Mouse (Mus musculus) MEL (cell line): ENCODE measurements around the gene Rtn4rl1. TPM values are rescaled to one million over a fixed set of nuclear protein-coding genes. Genes with fewer than 3 reads are reported as not detected.

ENCODE experiments used
- DNase-seq: peaks from one replicate; pipeline ENCODE4 v3.0.0; 2011; ENCODE audit warnings: low read depth, low spot score
- H3K27ac ChIP-seq: 2 replicates; pipeline ENCODE4 v1.5.1; 2012; ENCODE audit warnings: low read depth, mild to moderate bottlenecking, control low read depth, low read length, moderate library complexity; ENCODE audit not compliant: control insufficient read depth
- H3K27me3 ChIP-seq, 2 experiments: fragments of 150-350 bp in 1 of 2; sonication (generic) in 1 of 2; 2 replicates each; pipeline ENCODE4 v1.6.1; 2012; ENCODE audit warnings: low read length in 2 of 2, mild to moderate bottlenecking in 2 of 2, improper control_type of control experiment in 1 of 2, moderate library complexity in 1 of 2; ENCODE audit not compliant: insufficient read depth in 2 of 2, control insufficient read depth in 1 of 2
- H3K36me3 ChIP-seq, 2 experiments: 2 replicates each; pipeline ENCODE4 v1.6.1; 2012 to 2014; ENCODE audit warnings: low read length in 2 of 2, improper control_type of control experiment in 1 of 2, inconsistent platforms in 1 of 2, mild to moderate bottlenecking in 1 of 2; ENCODE audit not compliant: insufficient read depth in 2 of 2, control insufficient read depth in 1 of 2
- H3K4me1 ChIP-seq, 2 experiments: fragments of 150-350 bp in 1 of 2; sonication (generic) in 1 of 2; 2 replicates each; pipeline ENCODE4 v1.6.1; 2012; ENCODE audit warnings: low read length in 2 of 2, improper control_type of control experiment in 1 of 2, mild to moderate bottlenecking in 1 of 2; ENCODE audit not compliant: insufficient read depth in 2 of 2, control insufficient read depth in 1 of 2
- H3K4me3 ChIP-seq, 2 experiments: fragments of 150-350 bp in 1 of 2; sonication (generic) in 1 of 2; 2 replicates each; pipeline ENCODE4 v1.5.1; 2012; ENCODE audit warnings: low read depth in 2 of 2, low read length in 2 of 2, mild to moderate bottlenecking in 2 of 2, moderate library complexity in 2 of 2, control low read depth in 1 of 2, improper control_type of control experiment in 1 of 2; ENCODE audit not compliant: control insufficient read depth in 1 of 2, insufficient read depth in 1 of 2
- H3K79me2 ChIP-seq: 2 replicates; pipeline ENCODE4 v1.6.1; 2012; ENCODE audit warnings: mild to moderate bottlenecking, low read length, moderate library complexity; ENCODE audit not compliant: control insufficient read depth, poor library complexity, insufficient read depth
- H3K9ac ChIP-seq: 2 replicates; pipeline ENCODE4 v1.6.1; 2012; ENCODE audit warnings: low read depth, mild to moderate bottlenecking, control low read depth, low read length, moderate library complexity; ENCODE audit not compliant: control insufficient read depth, poor library complexity, severe bottlenecking
- H3K9me3 ChIP-seq: fragments of 150-350 bp; sonication (generic); replicated peaks from 2 replicates; pipeline ENCODE4 v1.6.1; 2012; ENCODE audit warnings: mild to moderate bottlenecking, low read length, improper control_type of control experiment, moderate library complexity; ENCODE audit not compliant: insufficient read depth
- CHD2 ChIP-seq: IDR thresholded peaks from 2 replicates; pipeline ENCODE4 v1.6.1; 2011; ENCODE audit warnings: low read length, improper control_type of control experiment
- ELF1 ChIP-seq: IDR thresholded peaks from 2 replicates; pipeline ENCODE4 v1.6.1; 2014; ENCODE audit warnings: low read depth, mild to moderate bottlenecking, inconsistent platforms, low read length, improper control_type of control experiment, moderate library complexity
- EP300 ChIP-seq, 2 experiments: IDR thresholded peaks; 2 replicates each; pipeline ENCODE4 v1.6.1; 2011; ENCODE audit warnings: improper control_type of control experiment in 2 of 2, low read length in 2 of 2, low read depth in 1 of 2, mild to moderate bottlenecking in 1 of 2
- ETS1 ChIP-seq: IDR thresholded peaks from 2 replicates; pipeline ENCODE4 v1.6.1; 2012; ENCODE audit warnings: low read depth, mild to moderate bottlenecking, inconsistent platforms, low read length, improper control_type of control experiment, moderate library complexity
- HCFC1 ChIP-seq: IDR thresholded peaks from 2 replicates; pipeline ENCODE4 v1.6.1; 2012; ENCODE audit warnings: low read depth, mild to moderate bottlenecking, inconsistent platforms, low read length, improper control_type of control experiment, moderate library complexity
- JUND ChIP-seq: IDR thresholded peaks from 2 replicates; pipeline ENCODE4 v1.6.1; 2011; ENCODE audit warnings: low read depth, mild to moderate bottlenecking, improper control_type of control experiment, low read length
- KAT2A ChIP-seq: conservative IDR thresholded peaks from 2 replicates; pipeline ENCODE4 v1.6.1; 2012; ENCODE audit warnings: low read depth, low read length, improper control_type of control experiment, inconsistent platforms
- MAFK ChIP-seq: IDR thresholded peaks from 2 replicates; pipeline ENCODE4 v1.6.1; 2011; ENCODE audit warnings: low read depth, mild to moderate bottlenecking, low read length, improper control_type of control experiment, borderline replicate concordance
- MAZ ChIP-seq: IDR thresholded peaks from 2 replicates; pipeline ENCODE4 v1.6.1; 2012; ENCODE audit warnings: low read depth, mild to moderate bottlenecking, inconsistent platforms, low read length, improper control_type of control experiment
- MEF2A ChIP-seq: IDR thresholded peaks from 2 replicates; pipeline ENCODE4 v1.6.1; 2014; ENCODE audit warnings: low read depth, mild to moderate bottlenecking, inconsistent platforms, low read length, improper control_type of control experiment; ENCODE audit not compliant: poor library complexity, insufficient replicate concordance, severe bottlenecking; ENCODE audit errors: extremely low read depth
- MXI1 ChIP-seq: IDR thresholded peaks from 2 replicates; pipeline ENCODE4 v1.6.1; 2011; ENCODE audit warnings: mild to moderate bottlenecking, low read depth, low read length, improper control_type of control experiment
- NELFE ChIP-seq: IDR thresholded peaks from 2 replicates; pipeline ENCODE4 v1.6.1; 2011; ENCODE audit warnings: low read depth, low read length, improper control_type of control experiment
- NRF1 ChIP-seq: IDR thresholded peaks from 2 replicates; pipeline ENCODE4 v1.6.1; 2014; ENCODE audit warnings: low read depth, mild to moderate bottlenecking, inconsistent platforms, low read length, improper control_type of control experiment, moderate library complexity; ENCODE audit not compliant: poor library complexity, insufficient read depth, severe bottlenecking
- POLR2AphosphoS2 ChIP-seq: IDR thresholded peaks from 2 replicates; pipeline ENCODE4 v1.6.1; 2011; ENCODE audit warnings: low read length, improper control_type of control experiment
- POLR2AphosphoS5 ChIP-seq: IDR thresholded peaks from 2 replicates; pipeline ENCODE4 v1.6.1; 2012; ENCODE audit warnings: low read depth, borderline replicate concordance, mild to moderate bottlenecking, inconsistent platforms, low read length, moderate library complexity, mixed read lengths
- RAD21 ChIP-seq: IDR thresholded peaks from 2 replicates; pipeline ENCODE4 v1.6.1; 2011; ENCODE audit warnings: mild to moderate bottlenecking, low read depth, low read length, improper control_type of control experiment
- SMC3 ChIP-seq: IDR thresholded peaks from 2 replicates; pipeline ENCODE4 v1.6.1; 2011; ENCODE audit warnings: low read depth, low read length, improper control_type of control experiment
- TAL1 ChIP-seq: IDR thresholded peaks from 2 replicates; pipeline ENCODE4 v1.6.1; 2012; ENCODE audit warnings: mild to moderate bottlenecking, inconsistent platforms, low read length, moderate library complexity, mixed read lengths
- TCF12 ChIP-seq: IDR thresholded peaks from 2 replicates; pipeline ENCODE4 v1.6.1; 2014; ENCODE audit warnings: low read depth, mild to moderate bottlenecking, inconsistent platforms, low read length, improper control_type of control experiment, moderate library complexity
- USF1 ChIP-seq: IDR thresholded peaks from 2 replicates; pipeline ENCODE4 v1.6.1; 2014; ENCODE audit warnings: low read depth, mild to moderate bottlenecking, inconsistent platforms, low read length, improper control_type of control experiment, moderate library complexity
- USF2 ChIP-seq, 2 experiments: IDR thresholded peaks; 2 replicates each; pipeline ENCODE4 v1.6.1; 2011 to 2012; ENCODE audit warnings: improper control_type of control experiment in 2 of 2, low read length in 2 of 2, borderline replicate concordance in 1 of 2, inconsistent platforms in 1 of 2, low read depth in 1 of 2, mild to moderate bottlenecking in 1 of 2; ENCODE audit not compliant: insufficient read depth in 1 of 2
- ZKSCAN1 ChIP-seq: IDR thresholded peaks from 2 replicates; pipeline ENCODE4 v1.6.1; 2012; ENCODE audit warnings: low read depth, mild to moderate bottlenecking, inconsistent platforms, low read length, improper control_type of control experiment, moderate library complexity
- polyA plus RNA-seq, 2 experiments: library from polyadenylated mRNA; stranded (reverse) in 1 of 2; unstranded in 1 of 2; fragments of >175 nt in 1 of 2; fragments of >200 nt in 1 of 2; gene quantifications; 2 replicates each; pipeline versions ENCODE4 v1.2.1 to v1.2.4; 2012; ENCODE audit warnings: low replicate concordance in 2 of 2, low read depth in 1 of 2; ENCODE audit not compliant: insufficient read length in 2 of 2, insufficient read depth in 1 of 2, missing spikeins in 1 of 2
- total RNA-seq: library from RNA; depleted of rRNA; stranded (reverse); fragments of 300-350 nt; gene quantifications from 2 replicates; pipeline ENCODE4 v1.2.3, GENCODE M21; 2012

Rtn4rl1 gene
- total and polyA plus RNA-seq, 3 experiments: 0.35 to 2.6 TPM; not detected in 1

DNA sequence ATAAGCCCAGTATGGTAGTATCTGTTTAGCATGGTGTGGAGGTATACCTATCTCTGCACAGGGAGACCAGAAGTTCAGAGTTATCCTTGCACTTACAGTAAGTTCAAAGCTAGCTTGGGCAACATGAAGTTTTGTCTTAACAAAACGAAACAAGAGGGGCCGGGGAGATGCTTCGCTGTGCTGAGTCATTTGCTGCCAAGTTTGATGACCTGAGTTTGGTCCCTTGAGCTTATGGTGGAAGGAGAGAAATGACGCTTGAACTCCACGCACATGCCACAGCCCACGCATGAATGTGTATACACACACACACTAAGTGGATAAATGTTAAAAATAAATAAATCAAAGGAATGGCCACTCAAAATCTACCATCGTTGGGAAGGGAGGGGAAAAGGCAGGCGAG is 94.9 kb downstream of the Rtn4rl1 start:
- H3K9me3 ChIP-seq: no peaks in the 10 kb centered on the region
- TF ChIP-seq ELF1: no peak
- TF ChIP-seq POLR2AphosphoS2: no peak
- no peak for TF ChIP-seq MAFK
- TF ChIP-seq ETS1: no peak
- H3K79me2 ChIP-seq: no peaks in the 10 kb centered on the region
- H3K9ac ChIP-seq: no peak overlapping the region
- DNase-seq: no peak
- no peak overlapping the region for H3K27ac ChIP-seq
- no peaks in the 10 kb centered on the region for H3K4me1 ChIP-seq
- no peak overlapping the region for H3K4me3 ChIP-seq
- H3K36me3 ChIP-seq: no peaks in the 10 kb centered on the region
- H3K27me3 ChIP-seq: peaks cover 0 to 3% of the 10 kb centered on the region in 2 experiments; a peak in 2 of 4 replicates

DNA sequence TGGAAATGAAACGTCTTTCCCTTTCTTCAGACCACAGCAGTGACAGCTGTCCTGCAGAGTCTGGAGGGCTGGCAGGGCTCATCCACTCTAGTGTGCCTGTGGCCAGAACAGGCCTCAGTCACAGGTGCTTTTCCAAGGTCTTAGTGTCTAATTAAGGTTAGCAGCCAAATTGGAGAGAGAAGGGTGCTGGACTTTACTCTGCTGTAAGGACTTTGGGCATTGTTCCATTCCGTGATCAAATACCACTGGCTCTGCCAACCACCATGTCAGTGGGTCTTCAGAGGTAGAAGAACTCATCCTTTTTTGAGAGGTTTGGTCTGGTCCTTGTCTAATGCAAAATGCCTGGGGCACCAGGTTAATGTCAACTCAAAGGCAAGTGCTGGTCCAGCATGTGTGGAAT is 95.5 kb downstream of the Rtn4rl1 start:
- TF ChIP-seq MAZ: no peak
- TF ChIP-seq HCFC1: no peak
- no peak for TF ChIP-seq MAFK
- TF ChIP-seq ETS1: no peak
- TF ChIP-seq RAD21: no peak
- TF ChIP-seq ZKSCAN1: no peak
- TF ChIP-seq JUND: no peak
- no peak for TF ChIP-seq ELF1
- no peak for TF ChIP-seq CHD2
- no peak for TF ChIP-seq TAL1
- no peak for TF ChIP-seq MXI1
- H3K27ac ChIP-seq: no peak overlapping the region
- H3K79me2 ChIP-seq: no peaks in the 10 kb centered on the region
- no peak for DNase-seq
- H3K9me3 ChIP-seq: no peaks in the 10 kb centered on the region
- H3K36me3 ChIP-seq: no peaks in the 10 kb centered on the region
- no peaks in the 10 kb centered on the region for H3K4me1 ChIP-seq
- no peak overlapping the region for H3K9ac ChIP-seq
- peaks cover 0 to 3% of the 10 kb centered on the region in 2 experiments; a peak in 2 of 4 replicates for H3K27me3 ChIP-seq
- H3K4me3 ChIP-seq: no peak overlapping the region

DNA sequence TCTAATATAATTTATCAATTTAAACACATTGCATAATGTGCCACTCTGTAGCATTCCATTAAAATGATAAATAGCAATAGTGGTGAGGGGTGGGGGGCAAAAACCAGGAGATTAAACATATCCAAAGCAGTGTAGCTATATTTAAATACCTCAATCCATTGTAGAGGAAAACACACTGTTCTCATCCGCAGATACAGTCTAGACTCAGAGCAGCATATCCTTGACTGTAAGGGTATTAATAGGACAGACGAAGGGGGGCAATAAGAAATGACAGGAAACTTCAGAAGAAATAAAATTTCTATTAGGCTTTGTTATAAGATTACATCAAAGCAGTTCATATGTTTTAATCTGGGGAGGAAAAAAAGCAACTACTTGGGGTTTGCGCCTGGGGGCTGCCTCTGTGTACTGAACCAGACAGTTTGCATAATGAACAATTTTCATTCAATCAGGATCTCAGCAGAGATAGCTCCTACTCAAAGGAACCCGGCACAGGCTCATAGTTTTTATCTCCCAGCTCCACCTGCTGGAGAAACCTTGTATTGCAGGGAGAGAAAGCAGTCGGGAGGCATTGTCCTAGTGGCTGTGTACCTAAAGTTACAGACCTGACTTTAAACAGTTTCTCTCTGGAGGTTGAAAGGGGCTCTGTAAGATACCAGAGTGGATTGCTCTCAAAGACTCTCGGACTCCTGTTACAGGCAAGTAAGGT is 97.1 kb downstream of the Rtn4rl1 start:
- H3K9me3 ChIP-seq: no peaks in the 10 kb centered on the region
- H3K27me3 ChIP-seq: peaks cover 0 to 3% of the 10 kb centered on the region in 2 experiments; a peak in 2 of 4 replicates
- no peak overlapping the region for H3K4me3 ChIP-seq
- peaks cover 0 to 11% of the 10 kb centered on the region in 2 experiments; a peak in 2 of 4 replicates for H3K36me3 ChIP-seq
- H3K79me2 ChIP-seq: no peaks in the 10 kb centered on the region
- no peak overlapping the region for H3K9ac ChIP-seq
- no peak overlapping the region for H3K27ac ChIP-seq
- H3K4me1 ChIP-seq: peaks cover 10 to 11% of the 10 kb centered on the region in 2 experiments
- peak; percentile 90 for DNase-seq
- peak; percentile 45; the same call in 1 of the 2 replicates for TF ChIP-seq MXI1
- no peak for TF ChIP-seq NRF1
- no peak for TF ChIP-seq MEF2A
- no peak for TF ChIP-seq EP300 (IDR thresholded peaks at IDR 0.05; ENCODE audit: low read depth in 1 of 2, low read length in 2 of 2)
- TF ChIP-seq JUND: no peak
- TF ChIP-seq TCF12: peak; percentile 13; the same call in 1 of the 2 replicates
- no peak for TF ChIP-seq USF2 (IDR thresholded peaks at IDR 0.05; ENCODE audit: borderline replicate concordance in 1 of 2, insufficient read depth in 1 of 2, low read depth in 1 of 2, low read length in 2 of 2)
- no peak for TF ChIP-seq ELF1
- no peak for TF ChIP-seq ETS1
- no peak for TF ChIP-seq KAT2A
- no peak for TF ChIP-seq HCFC1
- no peak for TF ChIP-seq USF1
- no peak for TF ChIP-seq MAFK
- TF ChIP-seq POLR2AphosphoS2: no peak
- no peak for TF ChIP-seq POLR2AphosphoS5
- no peak for TF ChIP-seq CHD2
- TF ChIP-seq SMC3: peak; percentile 98
- TF ChIP-seq NELFE: no peak
